Mouse (Mus musculus) stomach, postnatal 0 days (tissue): Measurements from ENCODE around the gene Mea1. TPM values are rescaled to one million over a fixed set of nuclear protein-coding genes. Genes with fewer than 3 reads are reported as not detected.
A peak's percentile ranks its signal among the peaks of the same experiment; 100 is the strongest.

ENCODE experiments used
- ATAC-seq: fragments of 200-750 bp; cut with Nextera tagmentation; 2 replicates; pipeline ENCODE4 v1.8.0; 2017; ENCODE audit not compliant: low FRiP score, low TSS enrichment
- DNase-seq: peaks from one replicate; pipeline ENCODE4 v3.0.0-alpha.2; 2016; ENCODE audit warnings: low spot score
- H3K27ac ChIP-seq: fragments of 300-500 bp; sonication (generic); replicated peaks from 2 replicates; pipeline ENCODE4 v1.5.1; 2014; ENCODE audit warnings: mild to moderate bottlenecking, control low read depth
- H3K27me3 ChIP-seq: fragments of 300-500 bp; sonication (generic); 2 replicates; pipeline ENCODE4 v1.6.1; 2014; ENCODE audit warnings: low read length; ENCODE audit not compliant: control insufficient read depth, insufficient read depth
- H3K36me3 ChIP-seq: fragments of 300-500 bp; sonication (generic); 2 replicates; pipeline ENCODE4 v1.6.1; 2014; ENCODE audit warnings: low read length, mixed read lengths; ENCODE audit not compliant: control insufficient read depth, insufficient read depth
- H3K4me1 ChIP-seq: fragments of 300-500 bp; sonication (generic); replicated peaks from 2 replicates; pipeline ENCODE4 v1.6.1; 2014; ENCODE audit warnings: antibody characterized with exemption; ENCODE audit not compliant: control insufficient read depth, insufficient read depth
- H3K4me2 ChIP-seq: fragments of 300-500 bp; sonication (generic); replicated peaks from 2 replicates; pipeline ENCODE4 v1.6.1; 2014; ENCODE audit warnings: low read depth, mild to moderate bottlenecking, control low read depth, moderate library complexity
- H3K4me3 ChIP-seq: fragments of 300-500 bp; sonication (generic); 2 replicates; pipeline ENCODE4 v1.5.1; 2014; ENCODE audit warnings: low read depth, low read length, control low read depth
- H3K9ac ChIP-seq: fragments of 300-500 bp; sonication (generic); 2 replicates; pipeline ENCODE4 v1.6.1; 2014; ENCODE audit warnings: mild to moderate bottlenecking, low read length, control low read depth, mixed read lengths
- H3K9me3 ChIP-seq: fragments of 300-500 bp; sonication (generic); 2 replicates; pipeline ENCODE4 v1.6.1; 2016; ENCODE audit warnings: low read length; ENCODE audit not compliant: control insufficient read depth
- CTCF ChIP-seq: IDR thresholded peaks from 2 replicates; pipeline ENCODE4 v1.5.1; 2016; ENCODE audit warnings: antibody characterized with exemption, low read depth, mild to moderate bottlenecking, moderate library complexity
- EP300 ChIP-seq: optimal IDR thresholded peaks from 2 replicates; pipeline ENCODE3; 2016; ENCODE audit warnings: antibody characterized with exemption
- WGBS: fragments of 180-500 bp; shearing (Covaris S2); extraction: QIAGEN DNeasy Blood & Tissue Kit; methylation state at CpG from one replicate; pipeline ENCODE4 v1.1.7; 2014; 5-methylcytosine and 5-hydroxymethylcytosine counted together
- polyA plus RNA-seq: library from polyadenylated mRNA; unstranded; fragments of >200 nt; fragmentation: Nextera tagmentation; extraction: Ambion mirVana; gene quantifications from 2 replicates; pipeline ENCODE4 v1.2.1, GENCODE M21; 2015

Gene Mea1
- polyA plus RNA-seq, 1 experiment from 2014 or later: 142 TPM

DNA sequence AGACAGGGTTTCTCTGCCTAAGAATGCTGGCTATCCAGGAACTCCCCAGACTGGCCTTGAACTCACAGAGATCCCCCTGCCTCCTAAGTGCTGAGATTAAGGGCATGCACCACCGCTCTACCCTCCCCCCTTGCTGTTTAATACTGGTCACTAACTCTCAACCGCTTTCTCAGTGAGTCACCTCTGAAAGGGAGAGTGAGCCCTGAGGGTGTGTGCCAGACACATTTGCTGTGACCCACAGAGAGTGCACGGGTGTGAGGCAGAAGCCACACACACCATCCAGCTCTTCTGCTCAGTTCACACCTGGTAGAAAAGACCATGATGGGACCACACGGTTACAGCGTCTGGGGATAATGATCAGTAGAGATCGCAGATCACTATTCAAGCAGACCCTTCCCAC is 19.9 kb downstream of the Mea1 start:
- H3K27ac ChIP-seq: no peak overlapping the region
- DNase-seq: no peak
- peaks cover 5% of the 10 kb centered on the region; the same call in 1 of the 2 replicates for H3K4me1 ChIP-seq
- H3K4me2 ChIP-seq: no peak overlapping the region
- H3K9ac ChIP-seq: no peak overlapping the region
- H3K36me3 ChIP-seq: no peaks in the 10 kb centered on the region; the same call in 1 of the 2 replicates
- no peaks in the 10 kb centered on the region for H3K27me3 ChIP-seq
- ATAC-seq: peak; percentile 72
- no peak overlapping the region for H3K4me3 ChIP-seq
- no peaks in the 10 kb centered on the region for H3K9me3 ChIP-seq
- no peak for TF ChIP-seq CTCF
- 78% methylated on average over 6 of the region's 6 CpGs for WGBS

- Histone ChIP-seq H3K4me1 (peaks cover 5% of the 10 kb centered on the region; the same call in 1 of the 2 replicates), H3K9me3 (no peaks in the 10 kb centered on the region), H3K36me3 (no peaks in the 10 kb centered on the region; the same call in 1 of the 2 replicates), H3K4me2 (no peak overlapping the region), H3K27me3 (no peaks in the 10 kb centered on the region), H3K27ac (no peak overlapping the region), H3K9ac (no peak overlapping the region), H3K4me3 (no peak overlapping the region)
- DNase-seq (no peak), ATAC-seq (no peak)
- TF ChIP-seq EP300: no peak
- no peak for TF ChIP-seq CTCF
- 66% methylated on average over 5 of the region's 5 CpGs for WGBS
Measured at GRCm38 (mm10) chr17:46699245-46699644, 20.7 kb downstream of the Mea1 start.

DNA sequence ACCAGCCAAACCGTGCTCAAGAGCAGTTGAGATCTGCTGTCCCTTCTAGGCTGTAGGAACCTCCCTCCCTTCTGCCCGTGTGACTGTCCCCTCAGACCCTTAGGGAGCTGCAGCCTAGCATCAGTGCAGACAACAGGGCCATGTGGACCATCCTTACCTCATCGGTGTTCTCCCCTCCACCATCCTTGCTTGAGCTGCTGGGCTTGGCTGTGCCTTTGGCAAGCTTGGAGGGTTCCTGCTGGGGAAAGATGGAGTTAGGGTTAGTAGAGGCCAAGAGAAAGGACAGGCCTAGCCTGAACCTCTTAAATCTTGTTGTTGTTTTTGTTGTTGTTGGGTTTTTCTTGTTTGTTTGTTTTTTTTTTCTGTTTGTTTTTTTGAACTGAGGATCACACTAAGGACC is 21.3 kb downstream of the Mea1 start:
- 81% methylated on average over 3 of the region's 3 CpGs for WGBS
- no peak overlapping the region for H3K9ac ChIP-seq
- no peak overlapping the region for H3K27ac ChIP-seq
- no peak overlapping the region for H3K4me2 ChIP-seq
- H3K4me3 ChIP-seq: no peak overlapping the region
- no peak for DNase-seq
- no peak for ATAC-seq
- peaks cover 5% of the 10 kb centered on the region; the same call in 1 of the 2 replicates for H3K4me1 ChIP-seq
- H3K36me3 ChIP-seq: no peaks in the 10 kb centered on the region; the same call in 1 of the 2 replicates
- no peaks in the 10 kb centered on the region for H3K27me3 ChIP-seq
- TF ChIP-seq EP300: no peak
- no peak for TF ChIP-seq CTCF
- no peaks in the 10 kb centered on the region for H3K9me3 ChIP-seq

GRCm38 (mm10) chr17:46701489-46701888 is 22.9 kb downstream of the Mea1 start:
- Histone ChIP-seq H3K27me3 (no peaks in the 10 kb centered on the region), H3K9me3 (no peaks in the 10 kb centered on the region), H3K9ac (0 out of 2 replicates have a peak overlapping the region, but pooled peaks have one; percentile 18), H3K36me3 (no peaks in the 10 kb centered on the region; the same call in 1 of the 2 replicates), H3K4me2 (no peak overlapping the region), H3K4me3 (no peak overlapping the region), H3K27ac (0 out of 2 replicates have a peak overlapping the region, but pooled peaks have one; percentile 18), H3K4me1 (peaks cover 5% of the 10 kb centered on the region; the same call in 1 of the 2 replicates)
- no peak for TF ChIP-seq EP300
- DNase-seq: no peak
- ATAC-seq: no peak
- 73% methylated on average over 12 of the region's 12 CpGs for WGBS

- Histone ChIP-seq H3K9me3 (no peaks in the 10 kb centered on the region), H3K4me1 (peaks cover 5% of the 10 kb centered on the region; the same call in 1 of the 2 replicates), H3K27ac (no peak overlapping the region), H3K27me3 (no peaks in the 10 kb centered on the region), H3K4me2 (no peak overlapping the region), H3K9ac (no peak overlapping the region), H3K4me3 (no peak overlapping the region), H3K36me3 (no peaks in the 10 kb centered on the region; the same call in 1 of the 2 replicates)
- DNase-seq (no peak), ATAC-seq (no peak)
- WGBS: 78% methylated on average over 12 of the region's 12 CpGs
- TF ChIP-seq CTCF (no peak), EP300 (no peak)
Measured at GRCm38 (mm10) chr17:46702100-46702499, 23.5 kb downstream of the Mea1 start.

DNA sequence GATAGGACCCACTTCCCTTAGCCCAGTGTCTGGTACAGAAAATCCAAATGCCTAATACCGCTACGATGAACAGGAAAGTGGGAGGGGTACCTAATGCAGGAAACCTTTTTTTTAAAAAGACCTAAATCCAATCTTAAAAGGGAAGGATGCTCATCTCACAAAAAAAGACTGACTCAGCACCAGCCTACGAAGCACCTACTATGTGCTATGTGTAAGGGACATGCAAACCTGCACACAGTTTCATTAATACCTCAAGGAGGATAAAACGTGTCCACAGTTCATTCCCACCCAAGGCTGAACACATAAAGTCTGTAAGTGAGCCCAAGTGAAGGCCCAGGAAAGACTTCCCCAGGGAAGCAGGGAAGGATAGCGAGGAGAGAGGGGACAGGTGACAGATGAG is 23.9 kb downstream of the Mea1 start:
- no peaks in the 10 kb centered on the region; the same call in 1 of the 2 replicates for H3K36me3 ChIP-seq
- H3K4me1 ChIP-seq: peaks cover 5% of the 10 kb centered on the region; the same call in 1 of the 2 replicates
- DNase-seq (no peak), ATAC-seq (no peak)
- WGBS: 84% methylated on average over 5 of the region's 5 CpGs
- H3K9me3 ChIP-seq: no peaks in the 10 kb centered on the region
- H3K4me3 ChIP-seq: no peak overlapping the region
- no peaks in the 10 kb centered on the region for H3K27me3 ChIP-seq
- TF ChIP-seq CTCF (no peak), EP300 (no peak)
- no peak overlapping the region for H3K4me2 ChIP-seq
- H3K9ac ChIP-seq: peak overlapping the region; percentile 31; the same call in 1 of the 2 replicates
- H3K27ac ChIP-seq: no peak overlapping the region
